Mouse (Mus musculus) cerebellum, adult 2 months (tissue): ENCODE data around the gene Rora. TPM values are rescaled to one million over a fixed set of nuclear protein-coding genes. Genes with fewer than 3 reads are reported as not detected.

Source experiments
- DNase-seq, 2 experiments: peaks; one replicate each; pipeline ENCODE4 v3.0.0; 2021
- H3K27ac ChIP-seq: fragments of 200-500 bp; 2 replicates; pipeline ENCODE4 v1.5.1; 2012; ENCODE audit warnings: low read length, control low read depth, inconsistent platforms; ENCODE audit not compliant: insufficient read depth
- H3K27me3 ChIP-seq: fragments of 200-500 bp; 2 replicates; pipeline ENCODE4 v1.6.1; 2012; ENCODE audit warnings: inconsistent platforms, mild to moderate bottlenecking, low read length, moderate library complexity; ENCODE audit not compliant: control insufficient read depth, insufficient read depth
- H3K4me1 ChIP-seq: fragments of 200-500 bp; 2 replicates; pipeline ENCODE4 v1.6.1; 2011; ENCODE audit warnings: low read length; ENCODE audit not compliant: control insufficient read depth, insufficient read depth
- H3K4me3 ChIP-seq: fragments of 200-500 bp; replicated peaks from 2 replicates; pipeline ENCODE3; 2011; ENCODE audit warnings: mild to moderate bottlenecking, low read depth, low read length, control low read depth; ENCODE audit not compliant: insufficient read depth
- CTCF ChIP-seq: fragments of 200-500 bp; IDR thresholded peaks from 2 replicates; pipeline ENCODE4 v1.5.1; 2011; ENCODE audit warnings: low read depth, mild to moderate bottlenecking, control low read depth, low read length, moderate library complexity, borderline replicate concordance; ENCODE audit not compliant: insufficient read depth
- POLR2A ChIP-seq: fragments of 200-500 bp; IDR thresholded peaks from 2 replicates; pipeline ENCODE4 v1.6.1; 2011; ENCODE audit warnings: low read length, control low read depth, borderline replicate concordance; ENCODE audit not compliant: insufficient read depth
- WGBS: fragments of 180-500 bp; shearing (Covaris S2); methylation state at CpG from one replicate; pipeline ENCODE4 v1.1.7; 2018; 5-methylcytosine and 5-hydroxymethylcytosine counted together
- polyA plus RNA-seq: library from polyadenylated mRNA; depleted of rRNA; stranded (reverse); fragments of >200 nt; gene quantifications from 2 replicates; pipeline ENCODE4 v1.2.3, GENCODE M21; 2012

Gene Rora
- polyA plus RNA-seq, 1 experiment, result 58.4 TPM

GRCm38 (mm10) chr9:68934238-68934637 lies 280.7 kb downstream of the Rora start:
- no peak for DNase-seq
- H3K4me3 ChIP-seq, result no peak overlapping the region
- H3K27me3 ChIP-seq, result no peaks in the 10 kb centered on the region
- TF ChIP-seq CTCF (no peak), POLR2A (no peak)
- no peak overlapping the region for H3K27ac ChIP-seq
- H3K4me1 ChIP-seq, result no peaks in the 10 kb centered on the region
- WGBS, result 59% methylated on average over 4 of the region's 4 CpGs

DNA sequence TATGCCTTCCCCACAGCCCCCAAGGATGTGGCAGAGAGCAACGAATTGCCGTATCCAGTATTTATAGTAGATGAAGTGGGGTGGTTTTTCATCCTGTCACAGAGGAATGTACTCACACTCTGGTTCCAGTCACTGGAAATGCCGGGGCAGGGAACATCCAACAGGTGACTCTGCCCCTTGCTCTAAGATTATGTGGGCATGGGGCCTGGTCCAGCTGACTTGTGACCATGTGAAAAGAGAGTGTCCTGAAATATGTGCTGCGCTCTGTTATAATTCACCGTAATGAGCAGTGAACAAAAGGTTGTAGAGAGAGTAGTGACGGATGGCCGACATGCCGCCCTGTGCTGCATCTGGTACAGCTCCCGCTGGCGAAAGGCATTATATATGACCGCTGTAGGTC lies 282.0 kb downstream of the Rora start:
- TF ChIP-seq POLR2A (no peak), CTCF (no peak)
- Histone ChIP-seq H3K4me3 (no peak overlapping the region), H3K4me1 (peaks cover 3% of the 10 kb centered on the region), H3K27ac (no peak overlapping the region), H3K27me3 (no peaks in the 10 kb centered on the region)
- 96% methylated on average over 11 of the region's 11 CpGs for WGBS
- no peak for DNase-seq

- WGBS, result 24% methylated on average over 7 of the region's 7 CpGs
- Histone ChIP-seq H3K4me1 (peaks cover 11% of the 10 kb centered on the region), H3K4me3 (no peak overlapping the region), H3K27ac (no peak overlapping the region), H3K27me3 (no peaks in the 10 kb centered on the region)
- TF ChIP-seq POLR2A (no peak), CTCF (no peak)
- peak in 1 of 2 experiments; percentile 63 for DNase-seq
Observed at GRCm38 (mm10) chr9:68941037-68941436, 287.5 kb downstream of the Rora start.

GRCm38 (mm10) chr9:68942595-68943011 lies 289.0 kb downstream of the Rora start:
- WGBS, result 82% methylated on average over 4 of the region's 4 CpGs
- peak in 1 of 2 experiments; percentile 51 for DNase-seq

GRCm38 (mm10) chr9:68944026-68944425 lies 290.4 kb downstream of the Rora start:
- H3K27me3 ChIP-seq, result no peaks in the 10 kb centered on the region
- no peak overlapping the region for H3K4me3 ChIP-seq
- peaks cover 11% of the 10 kb centered on the region for H3K4me1 ChIP-seq
- 92% methylated on average over 3 of the region's 3 CpGs for WGBS
- DNase-seq, result no peak
- TF ChIP-seq CTCF, result no peak
- no peak for TF ChIP-seq POLR2A
- no peak overlapping the region for H3K27ac ChIP-seq

More at GRCm38 (mm10) chr9:68942595-68943011, 289.0 kb downstream of the Rora start:
- no peak overlapping the region for H3K27ac ChIP-seq
- H3K4me3 ChIP-seq, result no peak overlapping the region
- no peaks in the 10 kb centered on the region for H3K27me3 ChIP-seq
- H3K4me1 ChIP-seq, result peaks cover 11% of the 10 kb centered on the region
- TF ChIP-seq POLR2A (no peak), CTCF (peak; percentile 22; the same call in 1 of the 2 replicates)

DNA sequence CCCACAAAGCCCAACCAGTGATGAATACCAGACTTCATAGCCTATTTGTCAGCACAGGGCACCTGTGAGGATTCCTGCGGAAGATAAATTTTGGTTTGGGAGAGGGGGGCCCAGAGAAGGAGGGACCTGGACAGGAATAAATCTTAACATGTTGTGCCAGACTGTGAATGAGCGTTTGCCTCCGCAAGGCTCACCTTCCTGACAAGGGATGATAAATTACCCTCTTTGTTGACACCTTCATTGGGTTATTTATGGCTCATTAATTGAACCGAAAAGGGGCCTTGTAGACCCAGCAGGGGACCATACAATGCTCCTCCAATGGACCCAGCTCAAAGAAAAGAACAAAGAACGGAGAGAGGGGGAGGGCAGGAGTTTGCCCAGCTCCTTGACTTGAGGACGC lies 294.1 kb downstream of the Rora start:
- DNase-seq, result no peak
- Histone ChIP-seq H3K27me3 (no peaks in the 10 kb centered on the region), H3K27ac (no peak overlapping the region), H3K4me1 (peaks cover 8% of the 10 kb centered on the region), H3K4me3 (no peak overlapping the region)
- 66% methylated on average over 6 of the region's 6 CpGs for WGBS
- no peak for TF ChIP-seq POLR2A
- TF ChIP-seq CTCF, result no peak

- H3K4me1 ChIP-seq, result peaks cover 8% of the 10 kb centered on the region
- no peak for TF ChIP-seq POLR2A
- no peak for TF ChIP-seq CTCF
- H3K27ac ChIP-seq, result no peak overlapping the region
- WGBS, result 75% methylated on average over 3 of the region's 3 CpGs
- H3K4me3 ChIP-seq, result no peak overlapping the region
- H3K27me3 ChIP-seq, result no peaks in the 10 kb centered on the region
- DNase-seq, result no peak
Observed at GRCm38 (mm10) chr9:68948141-68948540, 294.6 kb downstream of the Rora start.

DNA sequence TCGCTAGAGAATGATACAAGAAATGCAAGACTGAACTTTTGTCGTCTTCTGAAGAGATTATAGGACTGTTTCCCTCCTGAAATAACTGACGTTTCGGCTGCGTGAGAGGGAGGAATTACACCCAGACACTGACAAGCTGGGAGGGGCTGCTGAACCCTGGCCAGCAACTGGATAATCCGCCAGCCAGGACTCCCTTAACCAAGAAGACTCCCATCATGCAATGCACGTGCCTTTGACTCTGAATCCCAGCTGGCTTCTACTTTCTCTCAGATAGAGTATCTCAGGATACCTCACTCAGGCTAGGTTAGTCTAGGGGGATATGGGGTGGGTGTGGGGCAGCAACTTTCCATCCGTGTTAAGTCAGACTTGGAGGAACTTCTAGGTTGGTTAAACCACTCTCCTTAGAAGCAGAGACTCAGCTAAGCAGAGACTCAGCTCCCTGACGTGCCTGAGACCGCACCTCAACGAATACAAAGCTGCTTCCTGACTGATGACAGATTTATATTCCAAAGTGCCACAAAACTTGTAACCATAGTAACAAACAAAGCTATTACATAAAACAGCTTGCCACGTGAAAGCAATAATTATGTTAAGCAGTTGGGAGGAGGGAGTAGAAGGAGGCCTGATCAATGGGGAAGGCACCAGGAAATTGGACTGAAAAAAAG lies 302.8 kb downstream of the Rora start:
- Histone ChIP-seq H3K27ac (no peak overlapping the region), H3K4me1 (no peaks in the 10 kb centered on the region; the same call in 1 of the 2 replicates), H3K27me3 (no peaks in the 10 kb centered on the region), H3K4me3 (no peak overlapping the region)
- DNase-seq, result no peak
- WGBS, result 53% methylated on average over 12 of the region's 12 CpGs
- TF ChIP-seq POLR2A, result no peak
- no peak for TF ChIP-seq CTCF
